Mouse (Mus musculus) erythroblast, embryonic 14.5 days (primary cell): ENCODE results near the gene Tnr.

Experiments used
- GATA1 ChIP-seq: IDR thresholded peaks from 2 replicates; pipeline ENCODE4 v1.6.1; 2012; ENCODE audit warnings: low read length, inconsistent platforms, mixed read lengths
- TAL1 ChIP-seq: IDR thresholded peaks from 3 replicates; pipeline ENCODE4 v1.6.1; 2012; ENCODE audit warnings: low read length, inconsistent platforms, mixed read lengths

DNA sequence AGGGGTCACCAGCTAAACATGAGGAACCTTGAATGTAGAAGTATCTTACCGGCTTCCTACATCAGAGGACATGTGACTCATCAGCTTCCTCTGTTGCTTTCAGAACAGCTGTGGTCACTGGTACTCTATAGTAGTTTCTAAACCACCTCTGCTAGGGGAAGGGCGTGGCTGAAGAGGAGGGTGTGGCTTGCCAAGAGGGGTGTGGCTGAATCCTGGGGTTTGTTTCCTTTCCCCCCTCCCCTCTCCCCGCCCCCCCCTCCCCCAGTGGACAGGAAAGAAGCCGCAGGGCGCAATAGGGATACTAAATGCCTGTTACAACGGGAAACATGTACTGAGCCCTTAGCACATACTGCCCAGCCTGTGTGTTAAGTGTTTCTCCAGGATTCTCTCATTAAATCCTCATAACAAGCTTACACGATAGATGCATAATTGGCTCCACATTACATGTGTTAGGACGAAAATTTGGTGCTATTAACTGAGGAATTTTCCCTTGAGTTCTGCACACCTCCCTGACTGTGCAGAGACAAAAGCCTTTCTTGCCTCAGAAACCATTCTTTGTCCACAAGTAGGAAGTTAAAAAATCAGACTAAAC, 289.3 kb downstream of the Tnr start:
- TF ChIP-seq GATA1 (no peak), TAL1 (no peak)
